Mouse (Mus musculus) embryonic facial prominence, embryonic 10.5 days (tissue): ENCODE data around the gene Rad51c. TPM values are rescaled to one million over a fixed set of nuclear protein-coding genes. Genes with fewer than 3 reads are reported as not detected.
"Not testable (repeated sequence)": the region's sequence is repeated elsewhere in the genome, so short reads cannot be mapped to it uniquely, and the experiment has no call there.

Experiments used
- DNase-seq: peaks from one replicate; pipeline ENCODE4 v3.0.0-alpha.2; 2017; ENCODE audit warnings: low spot score
- H3K27ac ChIP-seq: fragments of 300-500 bp; sonication (generic); replicated peaks from 2 replicates; pipeline ENCODE4 v1.5.1; 2016; ENCODE audit warnings: mild to moderate bottlenecking
- H3K27me3 ChIP-seq: fragments of 300-500 bp; sonication (generic); replicated peaks from 2 replicates; pipeline ENCODE4 v1.6.1; 2016; ENCODE audit warnings: low read depth, mild to moderate bottlenecking; ENCODE audit not compliant: poor library complexity, severe bottlenecking
- H3K36me3 ChIP-seq: fragments of 300-500 bp; sonication (generic); replicated peaks from 2 replicates; pipeline ENCODE4 v1.6.1; 2016; ENCODE audit warnings: mild to moderate bottlenecking, moderate library complexity
- H3K4me1 ChIP-seq: fragments of 300-500 bp; sonication (generic); 2 replicates; pipeline ENCODE4 v1.6.1; 2016
- H3K4me3 ChIP-seq: fragments of 300-500 bp; sonication (generic); 2 replicates; pipeline ENCODE4 v1.5.1; 2016; ENCODE audit warnings: mild to moderate bottlenecking, moderate library complexity
- H3K9me3 ChIP-seq: fragments of 300-500 bp; sonication (generic); 2 replicates; pipeline ENCODE4 v1.6.1; 2016; ENCODE audit warnings: mild to moderate bottlenecking
- WGBS: fragments of 180-500 bp; shearing (Covaris S2); methylation state at CpG from one replicate; pipeline ENCODE4 v1.1.7; 2016; 5-methylcytosine and 5-hydroxymethylcytosine counted together
- polyA plus RNA-seq: library from polyadenylated mRNA; unstranded; fragments of >200 nt; fragmentation: Nextera tagmentation; extraction: Ambion mirVana; gene quantifications from 2 replicates; pipeline ENCODE4 v1.2.1, GENCODE M21; 2016

Rad51c gene
- polyA plus RNA-seq, 1 experiment from 2014 or later, result 11.9 TPM

DNA sequence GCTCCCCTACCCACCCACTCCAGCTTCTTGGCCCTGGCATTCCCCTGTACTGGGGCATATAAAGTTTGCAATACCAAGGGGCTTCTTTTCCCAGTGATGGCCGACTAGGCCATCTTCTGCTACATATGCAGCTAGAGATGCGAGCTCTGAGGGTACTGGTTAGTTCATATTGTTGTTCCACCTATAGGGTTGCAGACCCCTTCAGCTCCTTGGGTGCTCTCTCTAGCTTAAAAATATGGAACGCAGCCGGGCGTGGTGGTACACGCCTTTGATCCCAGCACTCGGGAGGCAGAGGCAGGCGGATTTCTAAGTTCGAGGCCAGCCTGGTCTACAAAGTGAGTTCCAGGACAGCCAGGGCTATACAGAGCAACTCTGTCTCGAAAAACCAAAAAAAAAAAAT is 39.3 kb upstream of the Rad51c start:
- not testable (repeated sequence) for H3K27ac ChIP-seq, DNase-seq

GRCm38 (mm10) chr11:87443373-87443883 is 38.7 kb upstream of the Rad51c start:
- Histone ChIP-seq H3K9me3 (no peaks in the 10 kb centered on the region), H3K27ac (no peak overlapping the region), H3K4me3 (no peak overlapping the region), H3K27me3 (peaks cover 20% of the 10 kb centered on the region), H3K4me1 (peaks cover 14% of the 10 kb centered on the region; the same call in 1 of the 2 replicates), H3K36me3 (no peaks in the 10 kb centered on the region)
- DNase-seq, result peak; percentile 72
- 0% methylated on average over 5 of the region's 5 CpGs for WGBS

More for the DNA sequence above, 39.3 kb upstream of the Rad51c start:
- not testable (repeated sequence) for H3K4me3 ChIP-seq, H3K36me3 ChIP-seq, H3K9me3 ChIP-seq
- WGBS, result 74% methylated on average over 10 of the region's 10 CpGs
- Histone ChIP-seq H3K27me3 (peaks cover 17% of the 10 kb centered on the region), H3K4me1 (peaks cover 14% of the 10 kb centered on the region; the same call in 1 of the 2 replicates)

- under 1% methylated on average over 35 of the region's 62 CpGs for WGBS
- Histone ChIP-seq H3K4me1 (peaks cover 14% of the 10 kb centered on the region; the same call in 1 of the 2 replicates), H3K27ac (peak overlapping the region; percentile 84), H3K4me3 (peak overlapping the region; percentile 49), H3K27me3 (peaks cover 20% of the 10 kb centered on the region)
- not testable (repeated sequence) for H3K9me3 ChIP-seq, H3K36me3 ChIP-seq
- peak; percentile 82 for DNase-seq
Observed at GRCm38 (mm10) chr11:87442643-87443372, 38.1 kb upstream of the Rad51c start.

GRCm38 (mm10) chr11:87439796-87440420 is 35.2 kb upstream of the Rad51c start:
- no peak for DNase-seq
- no peak overlapping the region for H3K4me3 ChIP-seq
- 88% methylated on average over 10 of the region's 10 CpGs for WGBS

GRCm38 (mm10) chr11:87436326-87437232 is 31.8 kb upstream of the Rad51c start:
- 70% methylated on average over 5 of the region's 5 CpGs for WGBS
- no peaks in the 10 kb centered on the region for H3K36me3 ChIP-seq
- H3K27me3 ChIP-seq, result peaks cover 14% of the 10 kb centered on the region
- no peak overlapping the region for H3K27ac ChIP-seq
- no peaks in the 10 kb centered on the region for H3K9me3 ChIP-seq
- no peak for DNase-seq
- H3K4me1 ChIP-seq, result peaks cover 16% of the 10 kb centered on the region
- no peak overlapping the region for H3K4me3 ChIP-seq

More at GRCm38 (mm10) chr11:87439796-87440420, 35.2 kb upstream of the Rad51c start:
- H3K27ac ChIP-seq, result no peak overlapping the region
- H3K27me3 ChIP-seq, result peaks cover 20% of the 10 kb centered on the region
- no peaks in the 10 kb centered on the region for H3K9me3 ChIP-seq
- H3K4me1 ChIP-seq, result peaks cover 10% of the 10 kb centered on the region; the same call in 1 of the 2 replicates
- no peaks in the 10 kb centered on the region for H3K36me3 ChIP-seq

DNA sequence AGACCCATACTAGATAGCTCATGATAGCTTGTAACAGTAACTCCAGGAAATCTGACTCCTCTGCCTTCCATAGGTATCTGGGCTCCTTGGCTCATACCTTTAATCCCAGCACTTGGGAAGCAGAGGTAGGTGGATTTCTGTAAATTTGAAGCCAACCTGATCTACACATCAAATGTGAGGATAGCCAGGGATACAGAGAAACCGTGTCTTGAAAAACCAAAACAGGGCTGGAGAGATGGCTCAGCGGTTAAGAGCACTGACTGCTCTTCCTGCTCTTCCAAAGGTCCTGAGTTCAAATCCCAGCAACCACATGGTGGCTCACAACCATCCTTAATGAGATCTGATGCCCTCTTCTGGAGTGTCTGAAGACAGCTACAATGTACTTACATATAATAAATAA is 30.4 kb upstream of the Rad51c start:
- not testable (repeated sequence) for DNase-seq

DNA sequence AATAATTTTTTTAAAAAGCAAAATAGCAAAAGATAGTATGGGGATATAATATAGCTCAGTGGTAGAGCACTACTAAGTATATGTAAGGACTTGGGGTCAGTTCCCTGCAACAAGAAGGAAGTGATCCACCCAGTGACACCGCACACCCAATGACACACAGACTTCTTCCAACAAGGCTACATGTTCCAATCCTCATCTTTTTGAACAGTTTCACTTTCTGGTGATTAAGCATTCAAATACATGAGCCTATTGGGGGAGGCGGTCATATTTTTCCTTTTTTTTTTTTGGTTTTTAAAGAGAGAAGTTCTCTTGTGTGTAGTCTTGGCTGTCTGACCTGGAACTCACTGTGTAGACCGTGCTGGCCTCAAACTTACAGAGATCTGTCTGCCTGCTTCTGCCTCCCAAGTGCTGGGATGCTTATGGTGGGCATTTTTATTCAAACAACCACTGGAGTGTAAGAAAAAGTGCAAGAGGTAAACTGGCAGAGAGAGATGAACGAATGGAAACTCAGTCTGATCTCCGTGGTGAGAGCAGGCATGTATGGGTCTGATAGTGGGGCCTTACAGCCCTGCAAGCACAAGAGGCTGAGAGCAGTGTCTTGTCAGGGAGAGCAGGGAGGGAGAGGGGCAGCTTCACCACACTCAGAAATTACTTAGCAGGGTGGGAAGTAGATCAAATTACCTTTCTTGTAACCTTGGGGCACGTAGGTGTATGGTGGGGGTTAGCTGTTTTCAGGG is 28.3 kb upstream of the Rad51c start:
- 47% methylated on average over 6 of the region's 6 CpGs for WGBS
- Histone ChIP-seq H3K36me3 (no peaks in the 10 kb centered on the region), H3K4me3 (no peak overlapping the region), H3K4me1 (peaks cover 16% of the 10 kb centered on the region), H3K9me3 (no peaks in the 10 kb centered on the region), H3K27me3 (no peaks in the 10 kb centered on the region), H3K27ac (no peak overlapping the region)
- no peak for DNase-seq

More for the DNA sequence above, 30.4 kb upstream of the Rad51c start:
- WGBS, result 84% methylated on average over 2 of the region's 2 CpGs
- H3K36me3 ChIP-seq, H3K4me3 ChIP-seq, H3K9me3 ChIP-seq, H3K27me3 ChIP-seq, H3K27ac ChIP-seq: not testable (repeated sequence)
- peaks cover 16% of the 10 kb centered on the region for H3K4me1 ChIP-seq

- WGBS, result 75% methylated on average over 1 of the region's 1 CpGs
- H3K27ac ChIP-seq, result no peak overlapping the region
- peaks cover 16% of the 10 kb centered on the region for H3K4me1 ChIP-seq
- no peak for DNase-seq
- no peaks in the 10 kb centered on the region for H3K27me3 ChIP-seq
- no peaks in the 10 kb centered on the region for H3K9me3 ChIP-seq
- H3K36me3 ChIP-seq, result no peaks in the 10 kb centered on the region
- no peak overlapping the region for H3K4me3 ChIP-seq
Observed at GRCm38 (mm10) chr11:87432447-87432846, 27.7 kb upstream of the Rad51c start.

GRCm38 (mm10) chr11:87431813-87432212 is 27.1 kb upstream of the Rad51c start:
- H3K9me3 ChIP-seq, H3K4me3 ChIP-seq, H3K27ac ChIP-seq, DNase-seq, H3K36me3 ChIP-seq, H3K27me3 ChIP-seq: not testable (repeated sequence)
- H3K4me1 ChIP-seq, result peaks cover 16% of the 10 kb centered on the region
- WGBS, result 91% methylated on average over 8 of the region's 8 CpGs

DNA sequence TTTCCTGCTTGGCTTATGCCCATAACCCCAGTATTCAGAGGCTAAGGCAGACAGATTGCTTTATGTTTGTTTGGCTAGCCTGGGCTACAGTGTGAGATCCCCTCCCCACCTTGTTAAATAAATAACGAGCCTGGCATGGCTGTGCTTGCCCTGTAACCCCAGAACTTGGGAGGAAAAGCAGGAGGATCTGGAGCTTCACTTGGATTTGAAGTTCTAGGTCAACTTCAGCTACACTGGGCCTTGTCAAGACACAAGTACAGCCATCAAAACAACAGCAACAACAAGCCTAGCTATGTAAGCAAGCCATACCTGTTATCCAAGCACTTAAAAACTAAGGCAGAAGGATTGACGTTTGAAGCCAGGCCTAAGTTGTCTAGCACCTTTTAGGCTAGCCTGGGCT is 25.6 kb upstream of the Rad51c start:
- Histone ChIP-seq H3K4me1 (peaks cover 20% of the 10 kb centered on the region), H3K27ac (no peak overlapping the region), H3K27me3 (no peaks in the 10 kb centered on the region), H3K36me3 (no peaks in the 10 kb centered on the region), H3K4me3 (no peak overlapping the region), H3K9me3 (no peaks in the 10 kb centered on the region)
- 74% methylated on average over 2 of the region's 2 CpGs for WGBS
- DNase-seq, result no peak

DNA sequence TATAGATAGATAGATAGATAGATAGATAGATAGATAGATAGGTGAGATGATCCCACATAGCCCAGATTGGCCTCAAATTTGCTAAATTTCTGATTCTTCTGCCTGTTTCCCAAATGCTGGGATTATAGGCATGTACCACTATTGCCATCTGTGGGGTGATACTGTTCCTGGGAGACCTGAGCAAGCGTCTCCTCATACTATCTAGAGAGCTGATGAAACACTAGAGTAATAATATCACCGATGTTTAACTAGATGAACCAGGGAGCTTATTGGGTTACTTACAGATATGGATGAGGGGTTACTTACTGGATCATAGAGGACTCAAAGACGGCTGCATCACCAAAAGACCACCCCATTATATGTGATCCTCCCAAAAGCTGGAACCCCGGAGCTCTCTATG is 24.6 kb upstream of the Rad51c start:
- no peak for DNase-seq
- no peaks in the 10 kb centered on the region for H3K36me3 ChIP-seq
- no peak overlapping the region for H3K27ac ChIP-seq
- peaks cover 18% of the 10 kb centered on the region for H3K4me1 ChIP-seq
- no peaks in the 10 kb centered on the region for H3K27me3 ChIP-seq
- no peak overlapping the region for H3K4me3 ChIP-seq
- WGBS, result 87% methylated on average over 4 of the region's 4 CpGs
- H3K9me3 ChIP-seq, result no peaks in the 10 kb centered on the region
